Mouse (Mus musculus): ENCODE measurements around the gene Taok1.

DNA sequence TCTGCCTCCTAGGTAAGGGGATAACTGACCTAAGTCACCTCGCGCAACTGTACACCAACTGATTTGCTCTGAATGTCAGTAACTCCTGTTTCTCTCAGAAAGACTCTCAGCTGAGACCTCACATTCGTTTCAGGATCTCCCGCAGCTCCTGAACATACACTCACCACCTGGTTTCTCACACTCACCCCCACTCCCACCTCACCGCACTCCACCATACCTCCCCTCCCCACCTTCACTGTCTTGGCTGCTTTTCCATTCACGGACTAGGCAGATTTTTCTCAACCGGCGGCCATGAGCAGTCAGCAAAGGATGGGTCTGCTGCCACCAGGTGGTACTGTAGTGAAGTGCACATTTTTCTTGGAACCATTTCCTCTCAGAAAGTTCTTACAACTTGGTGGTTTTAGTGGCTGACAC lies 22.6 kb upstream of the Taok1 start:
- TF ChIP-seq CTCF (IDR thresholded peaks at IDR 0.05; ENCODE audit: low read depth) (peak; percentile 83), EP300 (IDR thresholded peaks at IDR 0.05; ENCODE audit: low read depth) (no peak)

All from heart, postnatal 0 days (tissue).